Mouse (Mus musculus) lung, adult 2 months (tissue): Measurements from ENCODE around the gene Rnf152.

Source experiments
- CTCF ChIP-seq: fragments of 200-500 bp; IDR thresholded peaks from 2 replicates; pipeline ENCODE4 v1.5.1; 2011; ENCODE audit warnings: mild to moderate bottlenecking, low read length, control low read depth; ENCODE audit not compliant: insufficient read depth
- POLR2A ChIP-seq: fragments of 200-500 bp; IDR thresholded peaks from 2 replicates; pipeline ENCODE4 v1.6.1; 2011; ENCODE audit warnings: low read depth, mild to moderate bottlenecking, control low read depth, low read length, borderline replicate concordance; ENCODE audit errors: extremely low read depth

DNA sequence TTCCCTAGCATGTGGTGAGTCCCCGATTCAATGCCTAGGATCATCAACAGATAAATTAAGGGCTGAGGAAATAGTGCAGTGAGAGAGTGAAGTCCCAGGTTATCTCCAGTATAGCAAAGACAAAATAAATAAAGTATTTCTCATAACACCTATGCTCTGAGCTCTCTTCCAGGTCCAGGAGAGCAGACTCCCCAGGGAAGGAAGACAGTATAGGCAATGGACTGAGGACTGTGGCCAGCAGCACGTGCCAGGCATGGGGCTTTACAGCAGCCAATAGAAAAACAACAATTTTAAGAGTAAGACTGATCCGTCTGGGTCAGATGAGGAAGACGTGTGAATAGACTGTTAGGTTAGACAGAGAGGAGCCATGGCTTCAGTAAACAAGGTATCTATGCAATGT, 69.0 kb downstream of the Rnf152 start:
- TF ChIP-seq CTCF (no peak), POLR2A (no peak)
